Mouse (Mus musculus) heart, embryonic 14.5 days (tissue): ENCODE measurements around the gene Gm5129. TPM values are rescaled to one million over a fixed set of nuclear protein-coding genes. Genes with fewer than 3 reads are reported as not detected.
A peak's percentile ranks its signal among the peaks of the same experiment; 100 is the strongest.
"Not testable (repeated sequence)": the region's sequence is repeated elsewhere in the genome, so short reads cannot be mapped to it uniquely, and the experiment has no call there.

Source experiments
- ATAC-seq: fragments of 200-750 bp; cut with Nextera tagmentation; 2 replicates; pipeline ENCODE4 v1.8.0; 2017; ENCODE audit warnings: low read depth, moderate TSS enrichment; ENCODE audit not compliant: insufficient number of reproducible peaks, insufficient read depth, low FRiP score
- H3K27ac ChIP-seq, 2 experiments: fragments of 200-500 bp in 1 of 2; fragments of 300-500 bp in 1 of 2; sonication (generic) in 1 of 2; replicated peaks in 1 of 2; 2 replicates each; pipeline ENCODE4 v1.5.1; 2012 to 2014; ENCODE audit warnings: low read depth in 2 of 2, low read length in 2 of 2, control low read depth in 1 of 2, mild to moderate bottlenecking in 1 of 2, mixed read lengths in 1 of 2; ENCODE audit not compliant: control insufficient read depth in 1 of 2, insufficient read depth in 1 of 2
- H3K27me3 ChIP-seq: fragments of 300-500 bp; sonication (generic); 2 replicates; pipeline ENCODE4 v1.6.1; 2014; ENCODE audit warnings: mild to moderate bottlenecking, low read length, control low read depth; ENCODE audit not compliant: control insufficient read depth, insufficient read depth
- H3K36me3 ChIP-seq: fragments of 300-500 bp; sonication (generic); 2 replicates; pipeline ENCODE4 v1.6.1; 2014; ENCODE audit warnings: mild to moderate bottlenecking, control low read depth, low read length, mixed read lengths; ENCODE audit not compliant: control insufficient read depth, insufficient read depth
- H3K4me1 ChIP-seq, 2 experiments: fragments of 200-500 bp in 1 of 2; fragments of 300-500 bp in 1 of 2; sonication (generic) in 1 of 2; 2 replicates each; pipeline ENCODE4 v1.6.1; 2012 to 2014; ENCODE audit warnings: low read length in 2 of 2, control low read depth in 1 of 2, mixed read lengths in 1 of 2; ENCODE audit not compliant: control insufficient read depth in 2 of 2, insufficient read depth in 2 of 2
- H3K4me2 ChIP-seq: fragments of 300-500 bp; sonication (generic); 2 replicates; pipeline ENCODE4 v1.6.1; 2014; ENCODE audit warnings: mild to moderate bottlenecking, low read length
- H3K4me3 ChIP-seq, 2 experiments: fragments of 200-500 bp in 1 of 2; fragments of 300-500 bp in 1 of 2; sonication (generic) in 1 of 2; 2 replicates each; pipeline ENCODE4 v1.5.1; 2012 to 2014; ENCODE audit warnings: low read length in 2 of 2, mild to moderate bottlenecking in 2 of 2, control low read depth in 1 of 2, low read depth in 1 of 2, moderate library complexity in 1 of 2; ENCODE audit not compliant: control insufficient read depth in 1 of 2, insufficient read depth in 1 of 2
- H3K9ac ChIP-seq: fragments of 300-500 bp; sonication (generic); 2 replicates; pipeline ENCODE4 v1.6.1; 2014; ENCODE audit warnings: mild to moderate bottlenecking, low read length
- H3K9me3 ChIP-seq: fragments of 300-500 bp; sonication (generic); 2 replicates; pipeline ENCODE4 v1.6.1; 2016; ENCODE audit warnings: low read length, control low read depth; ENCODE audit not compliant: control insufficient read depth
- WGBS: fragments of 180-500 bp; shearing (Covaris S2); extraction: QIAGEN DNeasy Blood & Tissue Kit; methylation state at CpG from one replicate; pipeline ENCODE4 v1.1.7; 2014; 5-methylcytosine and 5-hydroxymethylcytosine counted together
- polyA plus RNA-seq: library from polyadenylated mRNA; unstranded; fragments of >200 nt; fragmentation: Nextera tagmentation; extraction: Ambion mirVana; gene quantifications from 2 replicates; pipeline ENCODE4 v1.2.1, GENCODE M21; 2014

Gene Gm5129
- not detected in 2 replicates for polyA plus RNA-seq

- Histone ChIP-seq H3K9ac (peak within 1 kb of the TSS; percentile 97), H3K4me3 (peak within 1 kb of the TSS; percentile 66 to 93), H3K4me1 (peaks cover under 1 to 24% of the 10 kb centered on the region in 2 experiments), H3K4me2 (peak within 1 kb of the TSS; percentile 88), H3K9me3 (no peaks in the 10 kb centered on the region), H3K27ac (peak within 1 kb of the TSS; percentile 98), H3K36me3 (no peaks in the 10 kb centered on the region), H3K27me3 (no peaks in the 10 kb centered on the region)
- WGBS: under 1% methylated on average over 46 of the region's 46 CpGs
- peak; percentile 85 for ATAC-seq
Measured at GRCm38 (mm10) chr5:29735557-29736061, at the start of gene Gm5129, which contains the start of gene Dnajb6. Gene Gm5129 (minus strand): TSS chr5:29735936. Gene Dnajb6 (plus strand): TSS chr5:29735688.

- not testable (repeated sequence) for H3K4me2 ChIP-seq, H3K9me3 ChIP-seq, H3K27me3 ChIP-seq, H3K9ac ChIP-seq, ATAC-seq, H3K4me3 ChIP-seq, H3K27ac ChIP-seq, H3K4me1 ChIP-seq
- H3K36me3 ChIP-seq: peaks cover 16% of the 10 kb centered on the region
- 88% methylated on average over 9 of the region's 13 CpGs for WGBS
Measured at GRCm38 (mm10) chr5:29784906-29785305, 49.2 kb upstream of the Gm5129 start.

- Histone ChIP-seq H3K4me1 (peaks cover 0 to 2% of the 10 kb centered on the region in 2 experiments; a peak in 1 of 4 replicates), H3K27ac (no peak overlapping the region), H3K9ac (no peak overlapping the region), H3K9me3 (no peaks in the 10 kb centered on the region), H3K4me3 (no peak overlapping the region), H3K27me3 (no peaks in the 10 kb centered on the region), H3K4me2 (no peak overlapping the region), H3K36me3 (peaks cover 36% of the 10 kb centered on the region)
- ATAC-seq: no peak
- WGBS: 91% methylated on average over 3 of the region's 3 CpGs
Measured at GRCm38 (mm10) chr5:29782261-29782660, 46.5 kb upstream of the Gm5129 start.

GRCm38 (mm10) chr5:29779733-29780132, 44.0 kb upstream of the Gm5129 start:
- not testable (repeated sequence) for H3K9ac ChIP-seq, H3K27ac ChIP-seq, ATAC-seq, H3K9me3 ChIP-seq, H3K27me3 ChIP-seq, H3K4me2 ChIP-seq, H3K4me3 ChIP-seq
- peaks cover 36% of the 10 kb centered on the region for H3K36me3 ChIP-seq
- WGBS: 65% methylated on average over 8 of the region's 9 CpGs
- peaks cover 8 to 14% of the 10 kb centered on the region in 2 experiments for H3K4me1 ChIP-seq

- no peak overlapping the region for H3K9ac ChIP-seq
- H3K27me3 ChIP-seq: no peaks in the 10 kb centered on the region
- H3K4me2 ChIP-seq: no peak overlapping the region
- ATAC-seq: no peak
- peaks cover 36% of the 10 kb centered on the region for H3K36me3 ChIP-seq
- peaks cover 12 to 29% of the 10 kb centered on the region in 2 experiments for H3K4me1 ChIP-seq
- 80% methylated on average over 6 of the region's 6 CpGs for WGBS
- no peak overlapping the region for H3K4me3 ChIP-seq
- H3K27ac ChIP-seq: no peak overlapping the region
- H3K9me3 ChIP-seq: no peaks in the 10 kb centered on the region
Measured at GRCm38 (mm10) chr5:29778029-29778428, 42.3 kb upstream of the Gm5129 start.

- H3K9me3 ChIP-seq: no peaks in the 10 kb centered on the region
- no peaks in the 10 kb centered on the region for H3K27me3 ChIP-seq
- no peak overlapping the region for H3K9ac ChIP-seq
- peak; percentile 24; the same call in 1 of the 2 replicates for ATAC-seq
- 41% methylated on average over 5 of the region's 5 CpGs for WGBS
- H3K4me2 ChIP-seq: no peak overlapping the region
- H3K27ac ChIP-seq: peak overlapping the region; percentile 53 to 70; a peak in 3 of 4 replicates
- peaks cover 25% of the 10 kb centered on the region for H3K36me3 ChIP-seq
- no peak overlapping the region for H3K4me3 ChIP-seq
- peaks cover 19 to 41% of the 10 kb centered on the region in 2 experiments for H3K4me1 ChIP-seq
Measured at GRCm38 (mm10) chr5:29775437-29775836, 39.7 kb upstream of the Gm5129 start.

- peaks cover 26% of the 10 kb centered on the region for H3K36me3 ChIP-seq
- no peaks in the 10 kb centered on the region for H3K27me3 ChIP-seq
- ATAC-seq: no peak
- H3K4me3 ChIP-seq: no peak overlapping the region
- H3K27ac ChIP-seq: peak overlapping the region in 1 of 2 experiments; percentile 75; a peak in 1 of 4 replicates
- H3K9ac ChIP-seq: no peak overlapping the region
- peaks cover 19 to 41% of the 10 kb centered on the region in 2 experiments for H3K4me1 ChIP-seq
- no peak overlapping the region for H3K4me2 ChIP-seq
- WGBS: 83% methylated on average over 13 of the region's 13 CpGs
- H3K9me3 ChIP-seq: no peaks in the 10 kb centered on the region
Measured at GRCm38 (mm10) chr5:29773460-29774150, 37.9 kb upstream of the Gm5129 start.
